Mouse (Mus musculus) ovary, postnatal 10 days (tissue): Measurements from ENCODE around the gene Luc7l3.
A peak's percentile ranks its signal among the peaks of the same experiment; 100 is the strongest.

Experiments used
- DNase-seq: peaks from one replicate; pipeline ENCODE4 v3.0.0; 2022; ENCODE audit warnings: low spot score

Gene Luc7l3

DNA sequence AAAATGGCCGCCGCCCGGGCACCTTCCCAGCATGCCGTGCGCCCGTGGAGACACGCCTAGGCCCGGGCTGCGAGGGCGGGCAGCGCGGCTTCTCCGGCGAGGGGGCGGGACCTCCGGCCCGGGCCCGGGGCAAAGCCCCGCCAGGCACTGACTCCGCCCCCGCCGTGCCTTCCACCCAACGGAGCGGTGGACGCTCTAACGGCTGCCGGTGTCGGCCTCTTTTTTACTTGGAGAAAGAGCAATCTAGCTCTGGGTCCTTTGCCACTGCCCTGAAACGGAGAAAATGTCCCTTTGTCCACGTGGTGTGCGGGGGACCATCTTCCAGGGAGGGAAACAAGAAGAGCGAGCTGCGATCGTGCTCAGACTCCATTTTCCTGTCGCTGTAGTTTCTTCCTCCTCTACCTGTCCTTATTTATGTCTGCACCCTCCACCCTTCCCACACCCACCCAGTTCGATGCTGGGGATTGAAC lies at the start of gene Luc7l3:
Gene Luc7l3 (minus strand): TSS at position 58 of the 470 bp plus-strand sequence.
- DNase-seq: peak; percentile 93

DNA sequence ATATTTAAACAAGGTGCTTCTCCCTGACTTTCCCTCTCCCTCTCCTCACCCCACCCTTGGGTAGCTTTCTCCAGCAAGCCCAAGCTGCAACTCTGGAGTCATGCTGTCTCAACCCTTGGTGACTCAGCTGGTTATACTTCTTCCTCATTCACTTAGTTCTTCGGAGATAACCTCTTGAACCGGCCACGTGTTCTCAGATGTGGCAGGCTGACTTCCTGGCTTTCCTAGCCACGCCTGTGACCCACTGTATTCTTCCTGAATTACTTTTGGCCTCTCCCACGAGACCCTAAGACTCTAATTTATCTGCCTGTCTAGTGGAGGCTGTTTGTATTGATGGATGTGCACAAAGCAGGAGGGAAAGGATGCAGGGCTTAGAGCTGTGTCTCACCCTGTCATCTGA lies 49.0 kb upstream of the Luc7l3 start:
- DNase-seq: no peak

DNA sequence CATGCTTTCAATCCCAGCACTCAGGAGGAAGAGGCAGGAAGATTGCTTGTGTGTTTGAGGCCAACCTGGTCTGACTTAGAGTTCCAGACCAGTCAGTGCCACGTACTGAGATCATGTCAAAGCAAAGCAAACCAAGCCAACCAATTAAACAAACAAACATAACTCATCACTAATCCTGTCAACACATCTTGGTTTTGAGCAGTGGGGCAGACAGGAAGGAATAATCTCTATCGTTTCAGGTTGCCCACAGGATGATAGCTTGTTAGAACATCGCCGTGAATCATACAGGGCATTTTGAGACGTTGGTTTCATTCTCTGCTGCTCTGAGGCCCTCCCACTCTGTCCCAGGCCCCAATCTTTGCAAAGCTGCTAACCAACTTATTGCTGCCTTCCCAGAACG lies 48.2 kb upstream of the Luc7l3 start:
- DNase-seq: no peak

DNA sequence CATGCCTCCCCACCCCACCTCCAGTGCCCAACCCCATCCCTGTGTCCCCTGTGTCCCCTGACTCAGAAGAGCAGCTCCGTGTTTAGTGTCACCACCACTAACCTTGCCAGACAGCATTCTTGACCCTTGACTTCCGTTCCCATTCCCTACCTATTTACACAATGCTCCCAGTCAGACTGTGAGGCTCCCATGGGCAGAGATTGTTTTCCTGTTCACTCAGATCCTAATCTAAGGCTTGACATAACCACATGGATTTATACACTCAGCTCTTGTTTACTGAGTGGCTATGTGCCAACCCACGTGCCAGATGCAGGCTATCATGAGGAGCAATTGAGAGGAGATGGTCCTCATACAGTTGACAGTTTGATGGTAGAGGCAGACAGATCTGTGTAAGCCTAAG lies 43.6 kb upstream of the Luc7l3 start:
- DNase-seq: no peak

DNA sequence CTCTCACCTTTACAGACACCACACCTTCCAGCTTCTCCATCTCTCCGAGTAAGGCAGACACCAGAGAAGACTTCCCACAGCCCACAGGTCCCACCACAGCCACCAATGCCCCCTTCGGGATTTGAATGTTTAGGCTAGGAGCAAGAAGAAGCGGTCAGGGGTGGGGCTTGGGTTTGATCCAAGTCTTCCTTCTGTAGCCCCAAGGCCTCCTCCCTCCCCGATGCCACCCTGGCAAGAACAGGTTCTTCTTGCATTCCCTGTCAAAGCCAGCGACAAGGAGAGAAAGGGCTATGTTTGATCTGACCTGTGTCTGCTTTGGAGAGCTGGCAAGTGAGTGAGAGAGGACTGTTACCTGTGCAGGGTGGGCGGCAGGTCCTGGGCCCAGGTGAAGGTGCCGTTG lies 41.9 kb upstream of the Luc7l3 start:
- no peak for DNase-seq

DNA sequence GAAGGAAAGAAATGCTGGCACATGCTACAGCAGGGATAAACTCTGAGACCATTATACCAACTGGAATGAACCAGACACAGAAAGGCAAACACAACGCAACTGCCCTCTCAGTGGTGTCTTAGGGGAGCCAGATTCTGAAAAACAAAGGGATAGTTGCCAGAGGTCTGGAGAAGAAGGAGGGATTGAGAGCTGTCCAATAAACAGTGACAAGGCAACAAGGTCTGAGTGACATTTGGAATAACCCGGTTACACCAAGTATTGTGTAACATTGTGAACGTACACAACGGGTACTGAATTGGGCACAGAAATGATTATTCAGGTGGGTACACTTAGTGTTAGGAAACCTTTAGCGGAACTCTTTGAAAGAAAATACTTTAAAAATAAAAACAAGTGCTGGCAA lies 40.3 kb upstream of the Luc7l3 start:
- DNase-seq: no peak

DNA sequence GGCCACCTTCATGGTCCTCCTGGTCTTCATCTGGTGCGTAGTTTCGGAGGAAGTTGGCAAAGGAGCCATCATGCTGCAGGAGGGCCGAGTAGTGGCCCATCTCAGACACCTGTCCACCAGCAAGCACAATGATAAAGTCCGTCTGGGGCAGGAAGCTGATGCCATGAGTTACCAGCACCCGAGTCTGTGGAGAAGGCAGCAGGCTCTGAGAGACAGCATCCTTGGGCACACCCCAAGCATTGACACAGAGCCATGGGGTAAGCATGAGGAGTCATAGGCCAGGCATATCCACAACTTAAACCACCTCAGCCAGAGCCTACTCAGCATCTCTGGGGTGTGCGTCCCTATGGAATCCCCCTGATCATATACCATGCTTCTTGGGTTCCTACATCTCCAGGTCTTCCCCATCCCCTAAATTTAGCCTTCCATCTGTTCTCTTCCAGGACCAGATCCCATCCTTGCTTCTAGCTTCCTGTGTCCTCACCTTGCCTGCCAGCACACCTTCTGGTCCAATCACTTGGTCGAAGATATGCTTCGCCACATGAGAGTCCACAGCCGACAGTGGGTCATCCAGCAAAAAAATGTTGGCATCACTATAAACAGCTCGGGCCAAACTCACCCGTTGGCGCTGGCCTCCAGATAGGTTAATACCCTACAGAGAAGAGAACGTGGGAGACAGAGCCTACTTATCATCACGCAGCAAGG lies 39.5 kb upstream of the Luc7l3 start:
- no peak for DNase-seq

DNA sequence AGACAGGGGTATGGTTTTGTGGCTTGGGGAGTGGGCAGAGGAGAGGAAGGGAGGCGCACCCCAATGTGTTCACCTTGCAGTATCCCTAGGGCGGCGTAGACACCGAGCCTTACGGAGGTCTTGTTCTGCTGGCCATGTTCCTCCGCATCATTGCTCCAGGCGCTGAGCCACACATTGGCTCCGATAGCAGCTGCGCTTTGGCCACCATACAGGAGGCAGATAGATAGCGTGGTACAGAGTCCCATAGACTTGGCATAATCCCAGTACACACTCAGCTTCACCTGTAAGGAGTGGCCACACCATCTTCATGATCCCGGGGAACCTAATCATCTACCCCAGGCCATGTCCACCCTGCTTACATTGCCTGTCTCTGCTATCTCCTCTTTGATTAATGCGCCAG lies 37.4 kb upstream of the Luc7l3 start:
- DNase-seq: no peak

DNA sequence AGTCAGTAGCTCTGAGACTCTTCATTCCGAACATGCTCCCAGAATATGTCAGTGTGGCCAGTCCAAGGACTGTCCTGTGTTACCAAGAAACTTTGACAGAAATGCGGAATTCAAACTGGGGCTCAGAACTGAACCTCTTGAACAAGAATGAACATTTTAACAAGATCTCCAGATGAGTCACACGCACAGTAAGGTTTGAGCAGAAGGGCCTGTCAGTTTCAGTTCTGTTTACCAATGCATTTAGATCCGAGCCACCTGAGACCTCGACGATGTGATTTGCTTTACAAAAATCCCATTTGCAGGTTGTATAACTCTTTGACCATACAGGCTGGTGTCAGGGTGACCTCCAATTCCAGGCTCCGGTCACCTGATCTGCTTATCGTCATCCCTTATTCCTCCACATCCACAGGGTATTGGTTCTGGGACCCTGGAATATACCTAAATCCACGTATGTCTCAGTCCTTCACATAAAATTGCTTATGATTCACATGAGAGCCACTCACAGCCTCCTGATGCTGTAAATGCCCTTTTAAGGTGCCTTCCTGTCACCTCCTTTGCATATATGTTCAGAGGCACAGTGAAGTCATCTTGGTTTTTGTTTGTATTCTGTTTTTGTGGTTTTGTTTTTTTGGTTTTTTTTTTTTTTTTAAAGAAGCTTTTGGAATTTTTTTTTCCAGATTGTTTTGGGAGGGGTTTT lies 33.9 kb upstream of the Luc7l3 start:
- DNase-seq: no peak

DNA sequence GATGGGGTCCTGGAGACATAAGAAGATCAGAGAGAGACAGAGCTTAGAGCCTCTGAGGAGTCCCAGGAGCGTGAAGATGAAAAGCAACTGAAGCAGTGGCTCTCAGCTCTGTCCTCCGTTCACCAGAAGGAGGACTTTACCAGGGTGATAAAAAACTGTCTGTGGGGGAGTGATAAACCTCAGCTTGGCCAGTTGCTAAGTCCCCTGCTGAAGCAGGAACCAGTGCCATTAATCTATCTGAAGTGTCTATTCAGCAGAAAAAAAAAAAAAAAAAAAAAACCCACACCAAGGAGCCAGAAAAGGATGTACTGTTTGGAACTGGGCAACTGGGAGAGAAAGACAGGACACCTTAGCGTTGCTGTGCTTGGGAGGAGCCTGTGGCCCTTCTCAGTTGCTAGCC lies 29.3 kb upstream of the Luc7l3 start:
- DNase-seq: no peak

DNA sequence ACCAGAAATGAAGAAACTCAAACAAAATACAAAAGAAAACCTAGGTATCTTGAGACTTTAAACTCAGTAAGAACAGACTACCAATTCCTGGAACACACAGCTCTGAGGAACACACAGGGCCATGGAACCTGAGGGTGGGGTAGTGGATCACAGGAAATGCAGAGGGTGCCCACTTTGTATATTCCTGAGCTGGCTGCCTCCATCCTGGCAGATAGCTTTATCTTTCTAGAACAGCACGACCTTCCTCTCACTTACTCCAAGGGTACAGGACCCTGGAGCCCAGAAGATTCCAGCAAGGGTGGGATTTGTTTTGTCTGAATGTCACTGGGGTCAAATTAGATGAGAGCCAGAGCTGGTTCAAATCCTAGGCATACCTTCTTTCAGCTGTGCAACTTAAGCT lies 28.5 kb upstream of the Luc7l3 start:
- no peak for DNase-seq

DNA sequence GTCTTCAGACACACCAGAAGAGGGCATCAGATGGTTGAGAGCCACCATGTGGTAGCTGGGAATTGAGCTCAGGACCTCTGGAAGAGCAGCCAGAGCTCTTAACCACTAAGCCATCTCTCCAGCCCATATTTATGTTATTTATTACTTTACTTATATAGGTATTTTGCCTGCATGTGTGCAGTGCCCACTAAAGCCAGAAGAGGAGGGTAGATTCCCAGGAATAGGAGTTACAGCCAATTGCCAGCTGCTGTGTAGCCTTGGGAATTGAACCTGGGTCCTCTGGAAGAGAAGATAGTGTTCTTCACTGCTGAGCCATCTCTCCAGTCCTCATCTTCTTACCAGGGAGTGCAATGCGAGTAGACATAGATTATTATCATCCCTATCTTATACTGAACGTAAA lies 28.1 kb upstream of the Luc7l3 start:
- no peak for DNase-seq

DNA sequence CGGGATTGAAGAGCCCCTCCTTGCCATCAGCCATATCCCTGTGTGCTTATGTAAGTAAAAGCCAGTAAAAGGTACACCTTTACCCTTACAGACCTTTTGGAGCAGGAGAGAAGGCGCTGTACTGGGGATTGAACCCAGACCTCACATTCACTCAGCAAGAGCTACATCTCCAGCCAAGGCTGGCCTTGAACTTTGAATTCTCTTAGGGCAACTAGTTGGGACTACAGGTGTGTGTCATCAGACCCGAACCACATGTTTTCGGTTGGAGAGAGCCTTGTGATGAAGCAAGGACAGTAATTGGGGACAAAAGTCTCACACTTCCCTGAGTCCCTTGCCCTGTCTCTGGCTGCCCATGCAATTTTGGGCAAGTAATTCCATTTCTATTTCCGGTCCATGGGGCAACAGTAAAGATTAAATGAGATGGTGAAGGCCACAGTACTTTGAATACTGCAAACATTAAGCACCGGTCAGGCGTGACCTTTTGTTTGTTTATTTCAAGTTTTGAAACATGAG lies 25.3 kb upstream of the Luc7l3 start:
- DNase-seq: no peak

DNA sequence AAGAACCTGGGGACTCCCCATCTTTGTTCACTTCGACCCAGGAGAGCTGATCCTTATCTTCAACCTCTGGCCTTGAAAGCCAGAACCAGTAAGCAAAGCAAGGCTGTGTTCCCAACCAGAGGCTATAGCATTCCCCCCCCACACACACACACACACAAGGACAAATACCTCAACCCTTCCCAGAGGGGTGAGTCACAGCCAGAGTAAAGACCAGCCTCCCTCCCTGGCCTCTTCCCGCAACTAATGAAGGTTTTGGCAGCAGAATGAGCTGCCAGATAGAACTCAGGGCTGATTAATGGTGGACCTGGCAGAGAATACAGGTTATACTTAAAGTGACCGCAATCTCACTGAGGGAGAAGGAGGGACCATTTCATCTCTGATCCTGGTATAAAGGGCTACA lies 24.8 kb upstream of the Luc7l3 start:
- no peak for DNase-seq

DNA sequence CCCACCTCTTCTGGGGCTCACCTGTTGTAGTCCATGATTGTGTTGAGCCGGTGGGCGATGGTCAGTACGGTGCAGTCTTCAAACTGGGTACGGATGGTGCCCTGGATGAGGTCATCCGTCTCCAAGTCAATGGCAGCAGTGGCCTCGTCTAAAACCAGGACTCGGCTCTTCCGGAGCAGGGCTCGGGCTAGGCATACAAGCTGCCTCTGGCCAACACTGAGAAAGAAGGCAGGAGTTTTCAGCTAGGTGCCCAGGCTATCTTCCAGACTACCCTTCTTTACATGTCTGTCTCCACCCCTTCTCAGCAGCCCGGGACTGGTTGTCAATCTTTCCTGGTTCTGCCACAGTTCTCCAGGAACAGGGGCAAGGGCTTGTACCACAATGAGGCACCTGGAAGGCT lies 24.1 kb upstream of the Luc7l3 start:
- no peak for DNase-seq

DNA sequence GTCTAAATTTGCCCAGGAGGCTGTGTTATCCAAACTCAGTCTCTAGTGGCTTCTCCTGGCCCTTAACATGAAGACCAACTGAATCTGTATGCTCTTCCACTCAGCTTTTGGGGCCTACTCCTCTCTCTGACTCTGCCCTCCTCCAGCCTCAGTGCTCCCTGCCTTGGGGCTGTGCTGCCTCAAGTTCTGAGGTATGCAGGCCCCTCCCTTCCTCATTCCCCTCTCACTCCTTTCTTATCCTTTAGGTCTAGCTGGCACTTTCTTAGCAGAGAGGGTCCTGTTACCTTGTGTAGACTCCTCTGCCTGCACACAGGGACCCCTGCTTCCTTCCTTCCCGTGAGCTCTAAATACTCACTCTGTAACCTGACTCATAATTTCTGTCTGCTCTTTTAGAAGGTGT lies 22.7 kb upstream of the Luc7l3 start:
- no peak for DNase-seq

DNA sequence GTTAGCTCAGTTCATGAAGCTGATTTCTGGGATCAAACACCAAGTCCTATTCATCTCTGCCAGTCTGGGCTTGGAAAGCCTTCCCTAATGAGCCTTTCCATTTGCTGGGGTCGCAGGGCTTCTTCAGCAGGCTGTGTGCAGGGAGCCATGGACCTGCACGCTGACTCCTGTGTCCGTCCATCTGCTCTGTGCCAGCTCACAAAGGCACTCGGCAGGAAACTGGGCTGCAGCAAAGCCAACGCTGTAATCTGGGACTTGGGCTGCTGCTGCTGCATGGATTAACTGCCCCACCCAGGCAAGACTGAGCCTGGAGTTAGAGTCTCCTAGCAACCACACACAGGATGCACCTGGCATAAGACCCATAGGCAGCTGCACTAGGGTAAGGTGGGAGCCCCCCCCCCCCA lies 22.2 kb upstream of the Luc7l3 start:
- DNase-seq: no peak

DNA sequence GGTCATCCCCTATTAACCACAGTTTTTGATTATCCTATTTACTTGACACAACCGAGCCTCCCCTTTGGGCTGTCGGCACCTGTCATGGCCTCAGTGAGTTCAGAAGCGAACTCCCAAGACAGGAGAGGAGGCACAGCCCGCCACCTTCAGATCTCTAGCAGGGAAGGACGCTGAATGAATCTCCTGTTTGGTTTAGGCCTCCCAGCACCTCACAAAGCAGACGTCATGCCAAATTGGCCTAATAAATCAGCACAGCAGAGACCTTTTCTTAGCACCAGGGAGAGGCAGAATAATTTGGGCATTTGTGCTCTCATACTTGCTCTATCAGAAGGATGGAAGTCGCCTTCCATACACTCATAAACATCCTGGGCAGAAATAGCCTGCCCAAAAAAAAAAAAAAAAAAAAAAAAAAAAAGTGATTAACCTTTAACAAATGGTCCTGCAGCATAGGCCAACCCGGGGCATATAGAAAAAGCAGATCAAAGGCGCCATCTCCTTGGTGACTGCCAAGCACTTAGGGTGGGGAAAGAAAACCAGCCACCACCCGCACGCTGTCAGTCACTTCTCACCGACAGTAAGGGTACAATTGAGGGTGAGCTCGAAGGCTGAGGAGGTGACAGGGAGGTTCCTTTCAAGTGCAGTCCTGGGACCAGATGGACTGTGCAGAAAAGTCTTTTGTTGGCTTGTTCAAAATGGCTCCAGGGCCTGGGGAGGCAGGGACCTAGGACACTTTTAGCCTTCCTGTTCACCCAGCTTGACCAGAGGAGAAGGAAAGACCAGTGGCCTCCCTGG lies 20.5 kb upstream of the Luc7l3 start:
- DNase-seq: no peak

DNA sequence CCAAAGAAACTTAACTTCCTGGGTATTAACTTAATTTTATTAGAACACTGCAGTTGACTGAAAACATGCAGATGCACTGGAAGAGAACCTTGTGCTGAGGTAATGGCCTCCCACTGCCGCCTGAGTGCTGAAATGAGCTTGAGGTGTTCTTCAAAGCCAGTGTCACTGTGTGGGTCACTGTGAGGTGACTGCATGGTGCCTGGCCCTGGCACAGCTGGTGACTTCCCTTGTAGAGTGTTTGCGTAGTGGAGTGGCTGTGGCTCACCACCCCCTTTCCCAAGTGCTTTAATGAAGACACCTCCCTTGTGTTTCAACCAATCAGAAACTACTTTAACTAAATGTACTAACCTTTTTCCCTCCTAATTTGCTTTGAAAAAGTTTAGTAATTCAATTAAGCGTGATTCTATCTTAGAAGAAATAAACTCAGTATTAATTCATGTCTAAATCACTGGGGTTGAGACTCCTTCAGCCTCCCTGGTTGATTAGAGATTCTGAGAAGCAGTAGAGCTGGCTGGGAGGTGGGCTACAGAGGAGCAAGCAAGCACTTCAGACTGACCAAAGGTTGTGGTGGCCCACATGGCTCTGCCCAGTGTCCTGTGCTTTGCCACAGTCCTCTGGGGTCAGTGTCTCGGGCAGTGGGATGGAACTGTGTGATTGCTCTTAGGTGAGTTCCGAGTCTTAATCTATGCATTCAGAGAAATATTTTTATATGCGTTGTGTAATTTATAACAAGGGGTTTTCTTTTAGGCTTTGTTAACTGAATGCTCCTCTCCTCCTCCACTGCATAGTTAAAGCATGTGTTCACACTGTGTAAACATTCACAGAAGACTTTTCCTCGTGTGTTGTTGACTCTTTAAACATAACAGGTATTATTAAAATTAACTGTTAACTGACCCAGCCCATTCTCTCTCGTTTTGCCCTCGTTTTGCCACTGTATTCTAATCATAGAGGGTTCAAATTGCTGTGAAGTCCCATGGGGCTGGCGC lies 19.5 kb upstream of the Luc7l3 start:
- DNase-seq: no peak

DNA sequence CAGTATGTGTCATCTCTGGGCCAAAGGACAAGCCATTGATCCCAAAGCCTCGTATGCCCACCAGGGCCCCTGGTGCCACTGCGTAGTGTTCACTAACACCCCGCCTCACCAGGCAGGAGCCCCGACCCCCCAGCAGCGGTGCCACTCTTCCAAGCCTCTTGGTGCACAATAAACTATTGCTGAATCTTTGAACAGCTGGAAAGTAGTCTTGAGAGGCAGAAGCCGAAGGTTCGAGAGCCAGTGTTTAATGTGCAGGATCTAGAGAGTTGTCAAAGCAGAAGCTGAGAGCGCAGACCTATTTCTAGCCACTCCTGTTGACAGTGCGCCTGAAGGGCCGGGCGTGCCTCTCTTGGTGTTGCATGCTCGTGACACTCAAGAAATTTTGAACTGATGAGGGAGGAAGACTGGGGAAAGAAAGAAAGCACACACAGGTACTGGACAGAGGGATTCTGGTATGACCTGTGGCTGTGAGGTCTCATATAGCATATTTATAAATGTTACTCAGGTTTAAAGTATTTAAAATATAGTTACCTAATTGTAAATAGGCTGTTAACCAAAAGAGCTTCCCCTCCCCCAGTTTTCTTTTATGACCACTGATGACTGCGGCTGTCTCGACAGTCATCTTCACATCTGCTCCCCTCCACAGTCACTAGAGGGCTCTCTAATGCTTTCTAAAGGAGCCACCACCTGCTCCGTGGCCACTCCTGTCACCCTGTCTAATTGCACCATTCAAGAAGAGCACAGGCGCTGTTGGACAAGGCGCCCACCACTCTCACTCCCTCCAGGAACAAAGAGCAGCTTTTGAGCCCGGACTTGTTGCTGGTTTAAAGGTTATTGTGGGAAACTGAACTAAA lies 18.2 kb upstream of the Luc7l3 start:
- DNase-seq: no peak

DNA sequence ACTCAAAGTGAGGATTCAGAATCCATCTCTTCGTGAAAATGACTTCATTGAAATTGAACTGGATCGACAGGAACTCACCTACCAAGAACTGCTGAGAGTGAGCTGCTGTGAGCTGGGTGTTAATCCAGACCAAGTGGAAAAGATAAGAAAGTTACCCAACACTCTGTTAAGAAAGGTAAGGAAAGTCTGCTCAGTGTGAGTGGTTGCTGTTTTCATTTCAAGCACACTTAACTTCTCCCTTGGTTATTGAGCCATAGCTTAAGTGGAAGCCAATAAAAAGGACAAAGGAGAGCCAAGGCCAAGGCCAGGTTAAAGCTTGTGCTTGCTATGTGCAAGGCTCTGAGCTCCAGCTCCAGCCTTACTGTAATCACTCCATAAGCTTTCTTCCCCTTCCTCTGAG lies 16.6 kb upstream of the Luc7l3 start:
- no peak for DNase-seq
